Mouse (Mus musculus): Measurements from ENCODE around the gene Fam129a. TPM values are rescaled to one million over a fixed set of nuclear protein-coding genes. Genes with fewer than 3 reads are reported as not detected.

Gene Fam129a
- total RNA-seq, 2 experiments from 2014 or later: 1.4 to 2.1 TPM

DNA sequence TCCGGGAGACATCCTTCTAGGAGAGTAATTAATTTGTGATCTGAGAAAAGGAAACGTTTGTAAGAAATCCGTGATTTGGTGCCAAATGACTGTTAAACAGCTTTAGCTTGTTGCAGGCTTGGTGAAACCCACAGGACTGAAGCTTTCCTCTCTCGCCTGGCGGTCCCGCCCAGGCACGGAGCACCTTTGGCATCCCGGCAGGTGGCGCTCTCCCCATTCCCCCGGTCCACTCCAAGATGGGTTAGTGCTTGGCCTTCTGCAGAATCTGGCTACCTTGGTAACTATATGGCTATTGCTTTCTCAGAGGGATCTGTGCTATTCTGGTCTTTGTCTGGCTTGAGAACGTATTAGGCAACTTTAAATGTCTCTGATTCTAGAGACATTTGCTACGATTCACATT lies 6.6 kb upstream of the Fam129a start:
- H3K4me3 ChIP-seq: no peak overlapping the region
- TF ChIP-seq CTCF (IDR thresholded peaks at IDR 0.05): peak; percentile 84
- DNase-seq (ENCODE audit: extremely low spot score in 1 of 2, low spot score in 2 of 2): peak; percentile 74 to 85
- intact Hi-C loops (cut with DNase I): loop anchor here (1.0 kb wide), 1 partner anchor 142 kb away; no protein-coding TSS in a partner anchor
- H3K27ac ChIP-seq: no peak overlapping the region

DNA sequence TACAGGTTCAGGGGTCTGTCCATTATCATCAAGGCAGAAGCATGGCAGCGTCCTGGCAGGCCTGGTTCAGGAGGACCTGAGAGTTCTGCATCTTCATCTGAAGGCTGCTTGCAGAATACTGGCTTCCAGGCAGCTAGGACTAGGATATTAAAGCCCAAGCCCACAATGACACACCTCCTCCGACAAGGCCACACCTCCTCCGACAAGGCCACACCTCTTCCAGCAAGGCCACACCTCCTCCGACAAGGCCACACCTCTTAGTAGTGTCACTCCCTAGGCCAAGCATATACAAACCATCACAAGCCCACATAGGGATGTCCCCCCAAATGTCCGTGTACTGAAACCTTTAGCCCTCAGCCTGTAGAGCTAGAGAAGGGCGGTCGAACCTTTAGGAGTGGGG lies 2.3 kb upstream of the Fam129a start:
- TF ChIP-seq CTCF (IDR thresholded peaks at IDR 0.05): no peak
- no peak for DNase-seq (ENCODE audit: extremely low spot score in 1 of 2, low spot score in 2 of 2)
- H3K4me3 ChIP-seq: no peak overlapping the region
- intact Hi-C loops (cut with DNase I): no loop called here
- H3K27ac ChIP-seq: no peak overlapping the region

DNA sequence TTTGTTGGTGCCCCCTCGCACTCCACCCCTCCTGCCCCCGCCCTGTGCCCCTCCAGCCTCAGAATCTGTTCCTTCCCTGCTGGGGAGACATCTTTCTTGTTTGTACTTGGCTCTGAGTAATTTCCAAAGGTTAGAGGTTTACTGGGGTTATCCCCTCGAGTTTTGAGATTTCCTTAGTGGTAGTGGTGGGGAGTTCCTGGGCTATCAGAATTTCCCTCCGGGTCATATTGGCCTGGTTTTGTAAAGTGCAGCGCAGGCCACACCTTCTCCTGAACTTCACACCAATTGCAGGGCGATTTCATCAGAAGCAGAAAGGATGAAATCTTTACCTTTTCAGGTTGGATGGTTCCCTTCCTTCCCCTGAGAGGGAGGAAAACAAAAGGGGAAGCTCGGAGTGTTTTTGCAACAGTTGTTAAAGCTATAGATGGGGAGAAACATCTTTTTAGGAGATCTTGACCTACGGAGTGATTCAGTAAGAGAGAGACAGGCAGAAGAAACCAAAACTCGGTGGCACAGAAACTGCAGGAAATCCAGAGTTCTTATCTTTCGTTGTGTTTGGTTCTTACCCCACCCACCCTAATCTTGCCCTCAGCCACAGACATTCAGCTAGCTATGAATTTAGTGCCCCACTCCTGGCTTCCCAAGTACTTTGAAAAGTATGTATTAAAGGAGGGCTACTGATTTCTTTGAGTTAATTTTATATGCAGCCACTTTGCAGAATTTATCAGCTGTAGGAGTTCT lies 1.0 kb downstream of the Fam129a start:
- DNase-seq (ENCODE audit: extremely low spot score in 1 of 2, low spot score in 2 of 2): no peak
- intact Hi-C loops (cut with DNase I): no loop called here
- Histone ChIP-seq H3K4me3 (peak overlapping the region; percentile 47), H3K27ac (no peak overlapping the region)
- TF ChIP-seq CTCF (IDR thresholded peaks at IDR 0.05): no peak

DNA sequence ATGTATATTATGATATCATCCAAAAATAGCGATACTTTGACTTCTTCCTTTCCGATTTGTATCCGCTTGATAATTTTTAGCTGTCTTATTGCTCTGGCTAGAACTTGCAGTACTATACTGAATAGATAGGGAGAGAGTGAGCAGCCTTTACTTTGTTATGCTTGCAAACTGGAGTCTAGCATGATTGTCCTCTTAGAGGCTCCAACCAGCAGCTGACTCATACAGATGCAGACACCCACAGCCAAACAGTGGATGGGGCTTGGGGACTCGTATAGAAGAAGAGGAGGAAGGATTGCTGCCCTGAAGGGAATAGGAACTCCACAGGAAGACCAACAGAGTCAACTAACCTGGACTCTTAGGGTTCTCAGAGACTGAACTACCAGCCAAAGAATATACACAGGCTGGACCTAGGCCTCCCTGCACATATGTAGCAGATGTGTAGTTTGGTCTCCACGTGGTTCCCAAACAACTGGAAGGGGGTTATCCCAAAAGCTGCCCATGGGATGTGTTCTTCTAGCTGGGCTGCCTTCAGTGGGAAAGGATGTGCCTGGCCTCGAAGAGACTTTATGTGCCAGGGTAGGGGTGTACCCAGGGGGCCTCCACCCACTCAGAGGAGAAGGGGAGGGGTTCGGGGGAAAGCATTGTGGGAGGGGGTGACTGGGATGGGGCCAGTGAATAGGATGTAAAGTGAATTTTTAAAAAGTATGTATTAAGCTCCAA lies 1.8 kb downstream of the Fam129a start:
- H3K4me3 ChIP-seq: no peak overlapping the region
- H3K27ac ChIP-seq: no peak overlapping the region
- TF ChIP-seq CTCF (IDR thresholded peaks at IDR 0.05): peak; percentile 7
- DNase-seq (ENCODE audit: extremely low spot score in 1 of 2, low spot score in 2 of 2): no peak
- intact Hi-C loops (cut with DNase I): no loop called here

DNA sequence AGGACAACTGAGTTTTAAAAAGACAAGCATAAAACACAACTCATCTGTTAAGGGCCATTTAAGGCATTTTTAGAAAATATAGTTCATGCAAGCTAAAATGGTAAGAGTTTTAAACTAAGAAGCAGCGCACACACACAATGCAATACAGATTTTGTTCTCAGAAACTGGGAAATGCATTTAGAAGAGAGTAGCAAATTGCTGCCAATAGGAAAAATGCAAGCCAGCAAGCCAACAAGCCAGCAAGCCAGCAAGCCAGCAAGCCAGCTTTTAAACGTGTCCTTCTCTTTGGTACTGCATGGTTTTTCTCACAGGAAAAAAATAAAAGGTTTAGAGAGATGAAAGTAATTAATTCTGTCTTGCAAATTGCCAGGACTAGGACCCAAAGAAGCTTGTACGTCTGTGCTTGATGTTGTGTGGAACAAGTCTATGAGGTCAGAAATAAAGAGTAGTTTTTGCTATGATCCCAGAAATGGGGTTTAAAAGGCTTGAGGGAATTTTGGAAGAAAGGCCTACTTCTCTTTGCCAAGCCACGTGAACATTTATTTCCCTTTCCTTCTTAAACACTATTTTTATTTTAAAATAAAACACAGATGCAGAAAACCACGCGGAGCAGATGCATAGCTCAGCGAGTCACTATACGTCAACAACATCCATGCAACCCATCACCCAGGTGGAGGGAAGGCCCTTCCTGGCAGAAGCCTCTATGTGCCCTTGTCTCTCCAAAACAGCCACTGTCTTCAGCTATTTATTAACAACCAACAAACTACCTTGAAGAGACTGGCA lies 9.4 kb downstream of the Fam129a start:
- intact Hi-C loops (cut with DNase I): no loop called here
- no peak overlapping the region for H3K27ac ChIP-seq
- no peak for DNase-seq (ENCODE audit: extremely low spot score in 1 of 2, low spot score in 2 of 2)
- no peak overlapping the region for H3K4me3 ChIP-seq
- TF ChIP-seq CTCF (IDR thresholded peaks at IDR 0.05): no peak

DNA sequence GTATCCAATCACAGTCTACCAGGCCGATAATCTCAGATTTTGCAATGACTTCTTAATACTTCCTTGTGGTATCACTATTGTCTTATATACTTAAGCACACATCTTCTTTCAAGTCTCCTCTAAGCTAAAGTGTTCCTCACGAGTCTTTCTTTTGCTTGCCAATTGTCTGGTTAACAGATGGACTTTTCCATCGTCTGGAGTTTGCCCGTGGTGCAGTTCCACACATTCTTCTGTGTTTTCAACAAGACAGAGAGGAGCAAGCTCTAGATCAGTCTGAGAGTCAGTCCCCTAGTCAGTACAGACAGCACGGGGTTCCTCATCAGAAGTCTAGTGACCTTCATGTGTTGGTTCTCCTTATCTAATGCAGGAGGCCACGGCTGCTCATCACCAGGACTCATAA lies 10.5 kb downstream of the Fam129a start:
- Histone ChIP-seq H3K27ac (no peak overlapping the region), H3K4me3 (no peak overlapping the region)
- no peak for DNase-seq (ENCODE audit: extremely low spot score in 1 of 2, low spot score in 2 of 2)
- no peak for TF ChIP-seq CTCF (IDR thresholded peaks at IDR 0.05)
- intact Hi-C loops (cut with DNase I): no loop called here

DNA sequence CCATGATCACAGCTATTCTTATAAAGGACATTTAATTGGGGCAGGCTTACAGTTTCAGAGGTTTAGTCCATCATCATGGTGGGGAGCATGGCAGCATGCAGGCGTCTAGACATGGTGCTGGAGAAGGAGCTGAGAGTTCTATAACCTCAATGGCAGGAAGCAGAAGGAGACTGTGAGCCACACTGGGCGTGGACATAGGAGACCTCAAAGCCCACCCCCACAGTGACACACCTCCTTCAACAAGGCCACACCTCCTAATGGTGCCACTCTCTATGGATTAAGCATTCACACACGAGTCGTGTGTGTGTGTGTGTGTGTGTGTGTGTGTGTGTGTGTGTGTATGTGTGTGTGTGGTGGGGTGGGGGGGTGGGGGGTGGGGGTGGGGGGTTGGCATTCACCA lies 11.0 kb downstream of the Fam129a start:
- H3K27ac ChIP-seq: no peak overlapping the region
- H3K4me3 ChIP-seq: no peak overlapping the region
- TF ChIP-seq CTCF (IDR thresholded peaks at IDR 0.05): no peak
- no peak for DNase-seq (ENCODE audit: extremely low spot score in 1 of 2, low spot score in 2 of 2)
- intact Hi-C loops (cut with DNase I): no loop called here

DNA sequence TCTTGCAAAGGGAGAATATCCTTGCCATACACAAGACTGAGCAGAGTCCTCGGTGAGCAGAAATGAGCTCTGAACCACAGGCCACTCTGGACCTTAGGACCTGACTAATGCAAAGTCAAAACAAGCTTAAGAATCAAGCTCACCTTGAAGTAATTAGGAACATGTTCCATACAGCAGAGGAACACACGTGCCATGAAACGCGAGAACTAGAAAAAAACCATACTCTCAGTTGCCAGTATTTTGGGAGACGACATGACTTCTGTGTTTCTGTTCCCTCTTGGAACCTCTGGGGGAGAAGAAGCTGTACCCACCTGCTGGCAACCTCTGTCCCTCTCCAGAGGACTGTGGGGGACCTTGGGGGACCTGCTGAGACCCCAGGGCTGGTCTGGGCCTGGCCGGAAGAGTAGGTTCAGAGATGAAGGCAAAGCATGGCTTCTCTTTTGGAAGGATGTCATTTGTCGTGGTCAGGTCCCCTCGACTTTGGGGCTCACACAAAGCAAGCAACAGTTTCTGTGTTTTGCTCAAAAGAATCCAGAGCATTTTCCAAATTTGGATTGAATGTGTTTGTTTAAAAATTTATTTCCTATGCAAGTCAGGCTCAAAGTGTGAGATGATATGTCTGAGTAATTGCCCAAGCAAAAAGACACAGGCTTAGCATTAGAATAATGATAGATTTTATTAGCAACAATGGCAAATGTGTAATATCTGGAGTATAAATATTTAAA lies 12.6 kb downstream of the Fam129a start:
- no peak for TF ChIP-seq CTCF (IDR thresholded peaks at IDR 0.05)
- intact Hi-C loops (cut with DNase I): no loop called here
- H3K27ac ChIP-seq: no peak overlapping the region
- no peak overlapping the region for H3K4me3 ChIP-seq
- no peak for DNase-seq (ENCODE audit: extremely low spot score in 1 of 2, low spot score in 2 of 2)

DNA sequence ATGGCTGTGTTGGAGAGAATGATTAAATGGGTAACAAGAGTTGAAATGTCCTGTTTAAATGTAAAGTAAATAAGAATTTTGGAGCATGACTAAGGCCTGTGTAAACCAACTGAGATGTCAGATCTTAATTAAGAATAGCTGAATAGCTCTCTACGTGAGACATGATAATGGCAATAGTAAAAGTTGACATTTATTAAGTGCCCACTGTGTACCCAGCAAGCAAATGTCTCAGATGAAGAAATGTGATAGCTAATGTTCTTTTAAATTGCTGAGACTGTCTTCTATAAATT lies 13.1 kb downstream of the Fam129a start:
- no peak for DNase-seq (ENCODE audit: extremely low spot score in 1 of 2, low spot score in 2 of 2)
- TF ChIP-seq CTCF (IDR thresholded peaks at IDR 0.05): no peak
- Histone ChIP-seq H3K27ac (no peak overlapping the region), H3K4me3 (no peak overlapping the region)
- intact Hi-C loops (cut with DNase I): no loop called here

DNA sequence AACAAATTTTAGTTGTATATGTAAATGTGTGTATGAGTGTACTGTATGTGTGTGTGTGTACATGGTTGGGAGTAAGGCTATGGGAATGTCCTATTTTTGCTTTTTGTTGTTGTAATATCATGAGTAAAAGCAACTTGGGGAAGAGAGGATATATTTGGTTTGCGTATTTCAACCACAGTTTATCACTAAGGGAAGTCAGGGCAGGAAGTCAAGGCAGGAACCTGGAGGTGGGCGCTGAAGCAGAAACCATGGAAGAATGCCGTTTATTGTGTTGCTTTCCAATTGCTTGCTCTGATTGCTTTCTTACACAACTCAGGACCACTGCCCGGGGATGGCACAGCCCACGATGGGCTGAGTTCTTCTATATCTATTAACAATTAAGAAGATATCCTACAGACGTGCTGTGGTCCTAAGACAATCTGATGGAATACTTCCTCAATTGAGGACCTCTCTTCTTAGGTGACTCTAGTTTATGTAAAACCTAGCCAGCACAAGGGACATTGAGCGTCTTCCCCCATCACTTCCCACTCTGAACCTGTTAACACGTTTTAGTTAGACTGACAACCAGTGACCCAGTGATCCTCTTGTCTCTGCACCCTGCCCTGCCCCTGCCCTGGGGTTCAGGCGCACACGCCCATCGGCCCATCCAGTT lies 13.7 kb downstream of the Fam129a start:
- DNase-seq (ENCODE audit: extremely low spot score in 1 of 2, low spot score in 2 of 2): no peak
- intact Hi-C loops (cut with DNase I): no loop called here
- H3K4me3 ChIP-seq: no peak overlapping the region
- TF ChIP-seq CTCF (IDR thresholded peaks at IDR 0.05): no peak
- no peak overlapping the region for H3K27ac ChIP-seq

DNA sequence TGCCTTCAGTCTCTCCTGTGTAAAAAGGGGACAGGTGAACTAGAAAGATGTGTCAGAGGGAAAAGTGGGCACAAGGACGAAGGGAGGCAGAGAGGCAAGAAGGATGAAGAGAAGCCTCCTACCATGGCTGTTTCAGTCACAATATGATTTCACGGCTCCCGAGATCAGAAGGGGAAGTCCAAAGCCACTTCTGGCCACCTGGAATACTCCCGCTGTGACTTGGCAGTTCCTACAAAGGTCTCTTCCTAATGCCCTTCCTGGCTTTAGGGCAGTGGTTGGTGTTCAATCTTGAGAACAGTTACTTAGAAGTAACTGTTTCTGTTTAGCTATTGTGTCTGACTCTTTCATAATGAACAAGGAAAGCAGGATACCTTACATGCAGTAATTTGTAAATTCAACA lies 14.7 kb downstream of the Fam129a start:
- no peak for DNase-seq (ENCODE audit: extremely low spot score in 1 of 2, low spot score in 2 of 2)
- Histone ChIP-seq H3K4me3 (no peak overlapping the region), H3K27ac (no peak overlapping the region)
- intact Hi-C loops (cut with DNase I): no loop called here
- TF ChIP-seq CTCF (IDR thresholded peaks at IDR 0.05): no peak
